Mouse (Mus musculus) kidney, adult 2 months (tissue): Measurements from ENCODE around the gene Cdon.

Experiments
- CTCF ChIP-seq: fragments of 200-500 bp; conservative IDR thresholded peaks from 2 replicates; pipeline ENCODE4 v1.5.1; 2011; ENCODE audit warnings: low read depth, mild to moderate bottlenecking, control low read depth, low read length, moderate library complexity, mixed read lengths; ENCODE audit not compliant: insufficient read depth, insufficient read length
- POLR2A ChIP-seq: fragments of 200-500 bp; IDR thresholded peaks from one replicate; pipeline ENCODE4 v1.6.1; 2011; ENCODE audit warnings: low read depth, low read length, control low read depth

GRCm38 (mm10) chr9:35372324-35373101 lies 48.4 kb upstream of the Cdon start:
- TF ChIP-seq CTCF (no peak), POLR2A (no peak)
